Mouse (Mus musculus) bone marrow macrophage, adult 2 months (primary cell): ENCODE results near the gene Pcx. TPM values are rescaled to one million over a fixed set of nuclear protein-coding genes. Genes with fewer than 3 reads are reported as not detected.
A peak's percentile ranks its signal among the peaks of the same experiment; 100 is the strongest.

Source experiments
- H3K27ac ChIP-seq: 2 replicates; pipeline ENCODE4 v1.5.1; 2012; ENCODE audit warnings: low read depth, low read length; ENCODE audit not compliant: insufficient read depth
- H3K4me1 ChIP-seq: 2 replicates; pipeline ENCODE4 v1.6.1; 2012; ENCODE audit warnings: low read length; ENCODE audit not compliant: control insufficient read depth, insufficient read depth
- H3K4me3 ChIP-seq: 2 replicates; pipeline ENCODE4 v1.5.1; 2012; ENCODE audit warnings: mild to moderate bottlenecking, low read length, moderate library complexity; ENCODE audit not compliant: insufficient read depth
- CTCF ChIP-seq: IDR thresholded peaks from 2 replicates; pipeline ENCODE4 v1.5.1; 2012; ENCODE audit warnings: low read depth, mild to moderate bottlenecking, low read length, moderate library complexity
- POLR2A ChIP-seq: IDR thresholded peaks from 2 replicates; pipeline ENCODE4 v1.6.1; 2012; ENCODE audit warnings: mild to moderate bottlenecking, low read depth, low read length, borderline replicate concordance
- polyA plus RNA-seq: library from polyadenylated mRNA; stranded (reverse); fragments of >200 nt; gene quantifications from 2 replicates; pipeline ENCODE4 v1.2.4, GENCODE M21; 2012; ENCODE audit not compliant: missing spikeins, insufficient read depth, insufficient read length

Pcx gene
- polyA plus RNA-seq, 1 experiment: 3.7 TPM

- no peak overlapping the region for H3K4me3 ChIP-seq
- H3K27ac ChIP-seq: no peak overlapping the region
- H3K4me1 ChIP-seq: no peaks in the 10 kb centered on the region
- TF ChIP-seq CTCF: no peak
- TF ChIP-seq POLR2A: no peak
Observed at GRCm38 (mm10) chr19:4635986-4636385, 125.7 kb downstream of the Pcx start.

GRCm38 (mm10) chr19:4644271-4644670 lies 134.0 kb downstream of the Pcx start:
- H3K4me1 ChIP-seq: no peaks in the 10 kb centered on the region
- H3K27ac ChIP-seq: no peak overlapping the region
- no peak overlapping the region for H3K4me3 ChIP-seq
- TF ChIP-seq CTCF (peak; percentile 22; the same call in 1 of the 2 replicates), POLR2A (no peak)

GRCm38 (mm10) chr19:4646917-4647492 lies 136.7 kb downstream of the Pcx start:
- Histone ChIP-seq H3K4me3 (no peak overlapping the region), H3K4me1 (no peaks in the 10 kb centered on the region), H3K27ac (no peak overlapping the region)
- TF ChIP-seq POLR2A: no peak
- no peak for TF ChIP-seq CTCF

- Histone ChIP-seq H3K4me3 (no peak overlapping the region), H3K4me1 (0 out of 2 replicates have a peak, but pooled peaks cover 3% of the 10 kb centered on the region), H3K27ac (no peak overlapping the region)
- TF ChIP-seq POLR2A (no peak), CTCF (no peak)
Observed at GRCm38 (mm10) chr19:4658156-4658555, 147.9 kb downstream of the Pcx start.

GRCm38 (mm10) chr19:4666815-4667214 lies 156.5 kb downstream of the Pcx start:
- Histone ChIP-seq H3K27ac (no peak overlapping the region), H3K4me1 (no peaks in the 10 kb centered on the region), H3K4me3 (no peak overlapping the region)
- TF ChIP-seq CTCF: no peak
- TF ChIP-seq POLR2A: no peak

GRCm38 (mm10) chr19:4670776-4671175 lies 160.5 kb downstream of the Pcx start:
- no peak for TF ChIP-seq CTCF
- no peak for TF ChIP-seq POLR2A

More at GRCm38 (mm10) chr19:4670776-4671175, 160.5 kb downstream of the Pcx start:
- Histone ChIP-seq H3K27ac (no peak overlapping the region), H3K4me3 (no peak overlapping the region), H3K4me1 (no peaks in the 10 kb centered on the region)

Other genes with a start within 250 kb of the Pcx start
- gene Ssh3, start 241.3 kb upstream of the Pcx start, polyA plus RNA-seq: 84.2 and 87.6 TPM in 2 replicates
- 21.8 TPM in 2 replicates for gene Ankrd13d, start 227.3 kb upstream of the Pcx start, polyA plus RNA-seq
- gene Grk2, start 204.2 kb upstream of the Pcx start, polyA plus RNA-seq: 250 and 278 TPM in 2 replicates
- 81.5 and 84.4 TPM in 2 replicates for gene Kdm2a, start 112.2 kb upstream of the Pcx start, polyA plus RNA-seq
- gene Rhod, start 71.0 kb upstream of the Pcx start, polyA plus RNA-seq: 1.1 and 1.4 TPM in 2 replicates
- not detected in 2 replicates for gene Syt12, start 33.0 kb upstream of the Pcx start, polyA plus RNA-seq
- not detected in 2 replicates for gene 2010003K11Rik, start 11.9 kb upstream of the Pcx start, polyA plus RNA-seq
- gene Lrfn4, start 105.2 kb downstream of the Pcx start, polyA plus RNA-seq: 0.50 and 0.73 TPM in 2 replicates
- gene Rce1, start 115.2 kb downstream of the Pcx start, polyA plus RNA-seq: 25.5 and 33.7 TPM in 2 replicates
- gene Gm960, start 188.2 kb downstream of the Pcx start, polyA plus RNA-seq: not detected in 2 replicates
- gene Sptbn2, start 200.7 kb downstream of the Pcx start, polyA plus RNA-seq: not detected in 2 replicates
- gene Rbm4b, start 246.0 kb downstream of the Pcx start, polyA plus RNA-seq: 6.2 and 7.7 TPM in 2 replicates